Mouse (Mus musculus) T-cell, adult 2 months (primary cell): ENCODE measurements at regions not wholly inside any gene's neighbourhood (a gene's known extent, or its start where the extent isn't known, plus 50 kb on each side); places are given as distances from the start of the nearest gene placed in this dataset.

Experiments used
- DNase-seq: peaks from one replicate; pipeline ENCODE4 v3.0.0; 2022; ENCODE audit warnings: low spot score

GRCm38 (mm10) chr10:99367757-99368156, 104.7 kb downstream of the Dusp6 start:
- DNase-seq: no peak

- no peak for DNase-seq
Observed at GRCm38 (mm10) chr10:99375101-99375500, 112.1 kb downstream of the Dusp6 start.

GRCm38 (mm10) chr10:99376430-99376829, 113.4 kb downstream of the Dusp6 start:
- DNase-seq: no peak

GRCm38 (mm10) chr10:99377548-99377947, 114.5 kb downstream of the Dusp6 start:
- DNase-seq: no peak

- no peak for DNase-seq
Observed at GRCm38 (mm10) chr10:99379156-99379555, 116.1 kb downstream of the Dusp6 start.

GRCm38 (mm10) chr10:99380170-99380569, 117.1 kb downstream of the Dusp6 start:
- DNase-seq: no peak

GRCm38 (mm10) chr10:99383028-99383427, 120.0 kb downstream of the Dusp6 start:
- DNase-seq: no peak

- no peak for DNase-seq
Observed at GRCm38 (mm10) chr10:99384366-99384765, 121.3 kb downstream of the Dusp6 start.

GRCm38 (mm10) chr10:99384851-99385250, 121.8 kb downstream of the Dusp6 start:
- no peak for DNase-seq

GRCm38 (mm10) chr10:99385854-99386253, 122.8 kb downstream of the Dusp6 start:
- DNase-seq: peak; percentile 88

GRCm38 (mm10) chr10:99388526-99388925, 125.5 kb downstream of the Dusp6 start:
- no peak for DNase-seq

GRCm38 (mm10) chr10:99388986-99389385, 126.0 kb downstream of the Dusp6 start:
- no peak for DNase-seq

- no peak for DNase-seq
Observed at GRCm38 (mm10) chr10:99390609-99391183, 127.7 kb downstream of the Dusp6 start.

- DNase-seq: no peak
Observed at GRCm38 (mm10) chr10:99391725-99392124, 128.7 kb downstream of the Dusp6 start.

GRCm38 (mm10) chr10:99392979-99393378, 129.9 kb downstream of the Dusp6 start:
- DNase-seq: peak; percentile 46

- peak; percentile 40 for DNase-seq
Observed at GRCm38 (mm10) chr10:99393523-99393922, 130.5 kb downstream of the Dusp6 start.

GRCm38 (mm10) chr10:99395411-99395810, 132.4 kb downstream of the Dusp6 start:
- DNase-seq: no peak

- DNase-seq: no peak
Observed at GRCm38 (mm10) chr10:99396630-99397029, 133.6 kb downstream of the Dusp6 start.

- no peak for DNase-seq
Observed at GRCm38 (mm10) chr10:99400076-99400475, 137.0 kb downstream of the Dusp6 start.

GRCm38 (mm10) chr10:99406764-99407163, 143.7 kb downstream of the Dusp6 start:
- no peak for DNase-seq

GRCm38 (mm10) chr10:99408786-99409185, 145.8 kb downstream of the Dusp6 start:
- DNase-seq: peak; percentile 19

GRCm38 (mm10) chr10:99409744-99410143, 146.7 kb downstream of the Dusp6 start:
- DNase-seq: peak; percentile 40

GRCm38 (mm10) chr10:99410754-99411153, 147.7 kb downstream of the Dusp6 start:
- DNase-seq: no peak

- no peak for DNase-seq
Observed at GRCm38 (mm10) chr10:99413455-99413854, 150.4 kb downstream of the Dusp6 start.
